22 mouse cellular contexts compared by ENCODE assay signal in genomic region chr11:113071942-113072341, GRCm38 (mm10).
A peak's percentile ranks its signal among the peaks of the same experiment; 100 is the strongest.
DNase-seq lines count a peak whose midpoint lies in the region; ATAC-seq and TF ChIP-seq lines count a peak whose summit lies in the region.
"Had no signal": no experiment of that assay in that cellular context is flagged by ENCODE, and none has a peak within 500 bp of the region (broad histone marks: within the 10 kb centered on the region; RNA-seq: fewer than 3 reads in every experiment).

No protein-coding gene starts in this region.

- no peak overlapping the region for H3K4me3 ChIP-seq in forebrain, embryonic 10.5 days
- H3K4me3 ChIP-seq in forebrain, embryonic 16.5 days (replicated peaks; ENCODE audit: low read length) = no peak overlapping the region
- no peak overlapping the region for H3K4me3 ChIP-seq in layer of hippocampus, adult 2 months
- no peak overlapping the region for H3K4me3 ChIP-seq in hindbrain, embryonic 16.5 days (ENCODE audit: low read length)
- H3K4me3 ChIP-seq in neural tube, embryonic 15.5 days (replicated peaks) = no peak overlapping the region
- H3K4me3 ChIP-seq in heart, embryonic 12.5 days = no peak overlapping the region
- H3K4me3 ChIP-seq: embryonic facial prominence, embryonic 12.5 days; gastrocnemius, adult 2 months; limb, embryonic 10.5 days; liver, embryonic 15.5 days; lung, embryonic 15.5 days had no signal

- H3K36me3 ChIP-seq in forebrain, embryonic 10.5 days (replicated peaks) = peaks cover 5% of the 10 kb centered on the region; the same call in 1 of the 2 replicates
- H3K36me3 ChIP-seq in forebrain, embryonic 16.5 days (ENCODE audit: control insufficient read depth, insufficient read depth) = no peaks in the 10 kb centered on the region
- no peaks in the 10 kb centered on the region for H3K36me3 ChIP-seq in hindbrain, embryonic 16.5 days (ENCODE audit: control insufficient read depth, insufficient read depth, low read length)
- H3K36me3 ChIP-seq in neural tube, embryonic 15.5 days = no peaks in the 10 kb centered on the region
- H3K36me3 ChIP-seq in heart, embryonic 12.5 days = no peaks in the 10 kb centered on the region
- H3K36me3 ChIP-seq: embryonic facial prominence, embryonic 12.5 days; limb, embryonic 10.5 days; liver, embryonic 15.5 days; lung, embryonic 15.5 days had no signal

- peak overlapping the region; percentile 63; the same call in 1 of the 2 replicates for H3K27ac ChIP-seq in forebrain, embryonic 10.5 days
- H3K27ac ChIP-seq in forebrain, embryonic 16.5 days (ENCODE audit: low read length) = no peak overlapping the region
- peak overlapping the region; percentile 51; the same call in 1 of the 2 replicates for H3K27ac ChIP-seq in layer of hippocampus, adult 2 months
- H3K27ac ChIP-seq in hindbrain, embryonic 16.5 days (ENCODE audit: low read depth, low read length) = peak overlapping the region; percentile 16; the same call in 1 of the 2 replicates
- peak overlapping the region; percentile 34 for H3K27ac ChIP-seq in neural tube, embryonic 15.5 days (replicated peaks)
- no peak overlapping the region for H3K27ac ChIP-seq in heart, embryonic 12.5 days (ENCODE audit: poor library complexity, severe bottlenecking)
- H3K27ac ChIP-seq: embryonic facial prominence, embryonic 12.5 days; gastrocnemius, adult 2 months; kidney, postnatal 0 days; limb, embryonic 10.5 days; liver, embryonic 15.5 days; lung, embryonic 15.5 days had no signal

- 27% methylated on average over 10 of the region's 10 CpGs for WGBS in forebrain, embryonic 10.5 days
- 13% methylated on average over 10 of the region's 10 CpGs for WGBS in forebrain, embryonic 16.5 days
- WGBS in hindbrain, embryonic 16.5 days = 40% methylated on average over 10 of the region's 10 CpGs
- WGBS in neural tube, embryonic 15.5 days = 30% methylated on average over 10 of the region's 10 CpGs
- 60% methylated on average over 10 of the region's 10 CpGs for WGBS in heart, embryonic 12.5 days

- H3K4me1 ChIP-seq in forebrain, embryonic 10.5 days = peaks cover 31% of the 10 kb centered on the region
- H3K4me1 ChIP-seq in forebrain, embryonic 16.5 days (replicated peaks; ENCODE audit: control insufficient read depth, insufficient read depth, low read length) = peaks cover 9% of the 10 kb centered on the region
- no peaks in the 10 kb centered on the region; the same call in 1 of the 2 replicates for H3K4me1 ChIP-seq in hindbrain, embryonic 16.5 days (ENCODE audit: control insufficient read depth, insufficient read depth, low read depth, low read length)
- H3K4me1 ChIP-seq in neural tube, embryonic 15.5 days = peaks cover 12% of the 10 kb centered on the region; the same call in 1 of the 2 replicates
- H3K4me1 ChIP-seq in heart, embryonic 12.5 days (replicated peaks) = no peaks in the 10 kb centered on the region
- H3K4me1 ChIP-seq: embryonic facial prominence, embryonic 12.5 days; liver, embryonic 15.5 days; lung, embryonic 15.5 days had no signal

- H3K9ac ChIP-seq in forebrain, embryonic 16.5 days (replicated peaks; ENCODE audit: low read depth, low read length) = no peak overlapping the region
- H3K9ac ChIP-seq in hindbrain, embryonic 16.5 days (ENCODE audit: low read depth, low read length) = no peak overlapping the region
- H3K9ac ChIP-seq in neural tube, embryonic 15.5 days (replicated peaks) = no peak overlapping the region
- no peak overlapping the region for H3K9ac ChIP-seq in heart, embryonic 12.5 days
- H3K9ac ChIP-seq: embryonic facial prominence, embryonic 12.5 days; liver, embryonic 15.5 days; lung, embryonic 15.5 days had no signal

- H3K9me3 ChIP-seq in forebrain, embryonic 10.5 days = peaks cover 15% of the 10 kb centered on the region
- H3K9me3 ChIP-seq in forebrain, embryonic 16.5 days (ENCODE audit: control insufficient read depth, low read length) = no peaks in the 10 kb centered on the region
- H3K9me3 ChIP-seq in hindbrain, embryonic 16.5 days (ENCODE audit: control insufficient read depth, low read length) = no peaks in the 10 kb centered on the region
- H3K9me3 ChIP-seq in neural tube, embryonic 15.5 days (replicated peaks) = no peaks in the 10 kb centered on the region
- peaks cover 9% of the 10 kb centered on the region; the same call in 1 of the 2 replicates for H3K9me3 ChIP-seq in heart, embryonic 12.5 days (replicated peaks)
- H3K9me3 ChIP-seq: embryonic facial prominence, embryonic 12.5 days; limb, embryonic 10.5 days; liver, embryonic 15.5 days; lung, embryonic 15.5 days had no signal

- DNase-seq in forebrain, embryonic 10.5 days (ENCODE audit: extremely low spot score, low spot score) = no peak
- DNase-seq in layer of hippocampus, adult 2 months (ENCODE audit: low spot score in 2 of 2) = no peak
- DNase-seq in layer of hippocampus, postnatal 25 days (ENCODE audit: extremely low spot score in 1 of 2, low spot score in 1 of 2) = no peak
- DNase-seq in urinary bladder, postnatal 36 days (ENCODE audit: low spot score in 2 of 2) = no peak
- DNase-seq: adrenal gland, postnatal 10 days; cerebellum, adult 18-20 months; cerebellum, postnatal 14 days; gastrocnemius, adult 2 months; kidney, adult 11 months; liver; lung, postnatal 4 days; thymus, adult 2 months; thymus, postnatal 4 days had no signal

- TF ChIP-seq CTCF in layer of hippocampus, adult 2 months (conservative IDR thresholded peaks at IDR 0.05) = no peak

- no peaks in the 10 kb centered on the region for H3K27me3 ChIP-seq in forebrain, embryonic 10.5 days (ENCODE audit: poor library complexity, severe bottlenecking)
- no peaks in the 10 kb centered on the region for H3K27me3 ChIP-seq in forebrain, embryonic 16.5 days (replicated peaks; ENCODE audit: control insufficient read depth, insufficient read depth, low read length)
- no peaks in the 10 kb centered on the region for H3K27me3 ChIP-seq in hindbrain, embryonic 16.5 days (replicated peaks; ENCODE audit: control insufficient read depth, insufficient read depth, low read length)
- H3K27me3 ChIP-seq in neural tube, embryonic 15.5 days (replicated peaks) = no peaks in the 10 kb centered on the region
- no peaks in the 10 kb centered on the region for H3K27me3 ChIP-seq in heart, embryonic 12.5 days (replicated peaks)
- H3K27me3 ChIP-seq: embryonic facial prominence, embryonic 12.5 days; liver, embryonic 15.5 days; lung, embryonic 15.5 days had no signal

- no peak for ATAC-seq in forebrain, embryonic 16.5 days
- ATAC-seq in hindbrain, embryonic 16.5 days = no peak
- no peak for ATAC-seq in neural tube, embryonic 15.5 days (ENCODE audit: low FRiP score)
- no peak for ATAC-seq in heart, embryonic 12.5 days (ENCODE audit: insufficient number of reproducible peaks, low FRiP score)

- no peak overlapping the region for H3K4me2 ChIP-seq in forebrain, embryonic 16.5 days (ENCODE audit: low read length)
- no peak overlapping the region for H3K4me2 ChIP-seq in hindbrain, embryonic 16.5 days (ENCODE audit: low read length)
- H3K4me2 ChIP-seq in neural tube, embryonic 15.5 days = no peak overlapping the region
- H3K4me2 ChIP-seq in heart, embryonic 12.5 days = no peak overlapping the region
- H3K4me2 ChIP-seq: embryonic facial prominence, embryonic 12.5 days; liver, embryonic 15.5 days; lung, embryonic 15.5 days had no signal

Comparison
In these comparisons a context has a peak if more than half of its experiments do, and no peak if none do; other contexts are left out.
1. H3K27ac ChIP-seq: peak in forebrain, embryonic 10.5 days (single experiment), layer of hippocampus, adult 2 months (single experiment), hindbrain, embryonic 16.5 days (single experiment) and neural tube, embryonic 15.5 days (single experiment); none in forebrain, embryonic 16.5 days (single experiment) and heart, embryonic 12.5 days (single experiment).